ENCODE assay signal across 18 mouse cellular contexts in genomic region chr2:139069276-139069961, GRCm38 (mm10).
"Had no signal": no experiment of that assay in that cellular context is flagged by ENCODE, and none has a peak within 500 bp of the region (broad histone marks: within the 10 kb centered on the region; RNA-seq: fewer than 3 reads in every experiment).

No protein-coding gene starts in this region.

- H3K4me3 ChIP-seq: liver, embryonic 13.5 days; liver, embryonic 15.5 days; megakaryocyte, embryonic 14.5 days; midbrain, embryonic 13.5 days; midbrain, embryonic 15.5 days; neural tube, embryonic 12.5 days; stomach, embryonic 15.5 days had no signal

- H3K4me1 ChIP-seq: liver, embryonic 13.5 days; liver, embryonic 15.5 days; megakaryocyte, embryonic 14.5 days; midbrain, embryonic 13.5 days; midbrain, embryonic 15.5 days; neural tube, embryonic 12.5 days; stomach, embryonic 15.5 days had no signal

- H3K36me3 ChIP-seq: liver, embryonic 13.5 days; liver, embryonic 15.5 days; midbrain, embryonic 13.5 days; midbrain, embryonic 15.5 days; neural tube, embryonic 12.5 days; stomach, embryonic 15.5 days had no signal

- DNase-seq: liver, embryonic 13.5 days; liver, postnatal 0 days; lung, postnatal 36 days; right cerebral cortex, postnatal 14 days; thymus, adult 18-20 months; thymus, postnatal 14 days; thymus, postnatal 36 days had no signal

- ATAC-seq: liver, postnatal 0 days; lung, postnatal 0 days; midbrain, embryonic 13.5 days; midbrain, embryonic 15.5 days had no signal

- H3K27ac ChIP-seq: liver, embryonic 13.5 days; liver, embryonic 15.5 days; macrophage; midbrain, embryonic 13.5 days; midbrain, embryonic 15.5 days; neural tube, embryonic 12.5 days; stomach, embryonic 15.5 days; stomach, postnatal 0 days had no signal

- H3K9ac ChIP-seq: liver, embryonic 13.5 days; liver, embryonic 15.5 days; liver, postnatal 0 days; midbrain, embryonic 13.5 days; midbrain, embryonic 15.5 days; neural tube, embryonic 12.5 days; stomach, embryonic 15.5 days had no signal

- H3K9me3 ChIP-seq: liver, embryonic 15.5 days; midbrain, embryonic 13.5 days; midbrain, embryonic 15.5 days; neural tube, embryonic 12.5 days; stomach, embryonic 15.5 days had no signal

- H3K27me3 ChIP-seq: liver, embryonic 13.5 days; liver, embryonic 15.5 days; megakaryocyte, embryonic 14.5 days; midbrain, embryonic 13.5 days; midbrain, embryonic 15.5 days; neural tube, embryonic 12.5 days; stomach, embryonic 15.5 days had no signal

- H3K4me2 ChIP-seq: liver, embryonic 11.5 days; liver, embryonic 13.5 days; liver, embryonic 15.5 days; midbrain, embryonic 11.5 days; midbrain, embryonic 13.5 days; midbrain, embryonic 15.5 days; neural tube, embryonic 12.5 days; stomach, embryonic 15.5 days had no signal
